Mouse (Mus musculus) heart, postnatal 36 days (tissue): ENCODE measurements around the gene Oaz1. TPM values are rescaled to one million over a fixed set of nuclear protein-coding genes. Genes with fewer than 3 reads are reported as not detected.
"Not testable (repeated sequence)": the region's sequence is repeated elsewhere in the genome, so short reads cannot be mapped to it uniquely, and the experiment has no call there.

Experiments
- DNase-seq, 2 experiments: peaks; one replicate each; pipeline ENCODE4 v3.0.0; 2021 to 2022
- intact Hi-C: fragments of 180-260 bp; cut with DNase I; formaldehyde crosslinking; loops from one replicate; pipeline ENCODE4 v1.15.1; 2025
- total RNA-seq, 2 experiments: library from RNA; stranded (reverse); gene quantifications; 2 replicates each; pipeline ENCODE4 v1.2.3; 2021

Gene Oaz1
- total RNA-seq, 2 experiments from 2014 or later, result 850 to 884 TPM

DNA sequence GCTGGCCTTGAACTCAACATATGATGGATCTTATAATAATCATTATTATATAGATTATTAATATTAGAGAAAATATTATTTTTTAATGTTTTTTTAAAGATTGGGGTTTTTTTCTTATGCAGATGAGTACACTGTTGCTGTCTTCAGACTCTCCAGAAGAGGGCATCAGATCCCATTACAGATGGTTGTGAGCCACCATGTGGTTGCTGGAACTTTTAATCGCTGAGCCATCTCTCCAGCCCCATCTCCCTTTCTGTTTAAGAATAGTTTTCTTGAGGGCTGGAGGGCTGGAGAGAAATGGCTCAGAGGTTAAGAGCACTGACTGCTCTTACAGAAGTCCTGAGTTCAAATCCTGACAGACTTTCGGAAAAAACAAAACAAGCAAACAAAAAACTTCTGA, 4.5 kb upstream of the Oaz1 start:
- no peak for DNase-seq
- intact Hi-C loops, result loop anchor here (1.0 kb wide), 2 partner anchors 53 to 58 kb away; no protein-coding TSS in a partner anchor

DNA sequence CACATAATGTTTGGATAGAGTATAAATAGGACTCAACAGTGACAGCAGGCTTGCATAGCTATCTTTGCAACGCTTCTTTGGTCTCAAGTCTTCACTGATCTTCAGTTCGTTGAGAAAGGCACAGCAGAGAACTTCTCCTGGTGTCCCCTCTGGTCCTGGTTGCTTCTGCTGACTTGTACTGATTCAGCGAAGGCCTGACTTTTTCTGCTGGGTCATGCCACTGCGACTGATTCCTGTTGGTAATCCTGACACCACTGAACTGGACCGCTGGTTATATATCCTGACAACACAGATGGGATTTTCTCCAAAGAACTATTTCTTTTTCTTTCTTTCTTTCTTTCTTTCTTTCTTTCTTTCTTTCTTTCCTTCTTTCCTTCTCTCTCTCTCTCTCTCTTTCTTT, 3.9 kb upstream of the Oaz1 start:
- no peak for DNase-seq
- intact Hi-C loops, result loop anchor here (1.0 kb wide), 2 partner anchors 53 to 58 kb away; no protein-coding TSS in a partner anchor

DNA sequence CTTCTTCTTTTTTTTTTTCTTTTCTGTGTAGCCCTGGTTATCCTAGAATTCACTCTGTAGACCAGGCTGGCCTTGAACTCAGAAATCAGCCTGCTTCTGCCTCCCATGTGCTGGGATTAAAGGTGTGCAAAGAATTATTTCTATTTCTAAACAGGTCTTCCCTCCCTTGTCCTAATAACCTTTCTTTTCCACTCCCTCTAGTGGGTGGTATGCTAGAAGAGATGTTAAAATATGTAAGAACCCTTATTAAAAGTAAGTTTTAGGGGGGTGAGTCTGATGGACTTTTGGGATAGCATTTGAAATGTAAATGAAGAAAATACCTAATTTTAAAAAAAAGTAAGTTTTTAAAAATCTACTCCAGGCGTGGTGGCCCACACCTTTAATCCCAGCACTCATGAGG, 3.1 kb upstream of the Oaz1 start:
- intact Hi-C loops, result no loop called here
- DNase-seq, result no peak

DNA sequence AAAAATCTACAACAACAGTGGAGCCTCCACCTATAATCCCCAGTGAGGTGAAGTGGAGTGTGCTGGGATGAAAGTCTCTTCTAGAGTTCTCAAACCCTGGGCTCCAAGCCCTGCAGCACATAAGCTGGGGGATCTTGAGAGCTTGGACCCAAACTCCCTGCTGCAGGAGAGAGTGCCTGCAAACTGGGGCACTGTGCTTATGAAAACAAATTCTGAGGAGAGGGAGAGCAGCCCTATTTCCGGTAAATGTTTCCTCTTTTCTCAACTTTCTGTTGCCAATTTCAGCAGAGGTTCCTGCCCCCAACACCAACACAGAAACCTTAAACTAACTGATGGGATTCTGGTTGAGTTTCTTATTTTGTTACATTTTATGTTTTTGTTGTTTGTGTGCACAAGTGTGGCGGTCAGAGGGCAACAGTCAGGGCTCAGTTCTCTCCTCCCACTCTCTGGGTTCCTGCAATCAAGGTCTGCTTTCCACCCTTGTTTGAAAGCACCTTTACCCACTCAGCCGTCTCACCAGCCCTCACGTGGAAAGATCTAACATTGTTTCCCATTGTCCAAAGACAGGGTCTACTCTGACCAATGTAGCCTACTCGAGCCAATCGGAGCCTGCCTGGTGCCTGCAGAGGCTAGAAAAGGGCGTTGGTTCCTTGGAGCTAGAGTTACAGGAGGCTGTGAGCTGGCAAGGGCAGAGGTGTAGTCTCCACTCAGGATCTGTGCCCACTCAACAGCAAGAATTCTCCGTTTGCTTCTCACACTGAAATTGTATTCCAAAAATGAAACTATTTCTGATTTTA, 2.4 kb upstream of the Oaz1 start:
- DNase-seq, result no peak
- intact Hi-C loops, result no loop called here

DNA sequence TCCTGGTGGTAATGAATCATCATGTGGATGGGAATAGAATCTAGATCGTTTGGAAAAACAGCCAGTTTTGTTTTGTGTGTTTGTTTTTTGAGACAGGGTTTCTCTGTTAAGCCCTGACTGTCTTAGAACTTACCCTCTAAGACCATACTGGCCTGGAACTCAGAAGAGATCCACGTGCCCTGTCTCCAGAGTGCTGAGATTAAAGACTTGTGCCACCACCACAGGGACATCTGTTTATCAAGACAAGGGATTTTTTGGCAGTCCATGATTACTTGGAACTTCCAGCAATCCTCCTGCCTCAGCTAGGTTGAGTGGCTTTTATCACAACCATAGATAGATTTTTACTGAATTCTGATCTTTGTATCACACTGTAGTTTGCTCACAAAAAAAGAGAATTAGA, 1.6 kb upstream of the Oaz1 start:
- no peak for DNase-seq
- intact Hi-C loops, result loop anchor here (5.0 kb wide), 1 partner anchor 172 kb away; no protein-coding TSS in a partner anchor

DNA sequence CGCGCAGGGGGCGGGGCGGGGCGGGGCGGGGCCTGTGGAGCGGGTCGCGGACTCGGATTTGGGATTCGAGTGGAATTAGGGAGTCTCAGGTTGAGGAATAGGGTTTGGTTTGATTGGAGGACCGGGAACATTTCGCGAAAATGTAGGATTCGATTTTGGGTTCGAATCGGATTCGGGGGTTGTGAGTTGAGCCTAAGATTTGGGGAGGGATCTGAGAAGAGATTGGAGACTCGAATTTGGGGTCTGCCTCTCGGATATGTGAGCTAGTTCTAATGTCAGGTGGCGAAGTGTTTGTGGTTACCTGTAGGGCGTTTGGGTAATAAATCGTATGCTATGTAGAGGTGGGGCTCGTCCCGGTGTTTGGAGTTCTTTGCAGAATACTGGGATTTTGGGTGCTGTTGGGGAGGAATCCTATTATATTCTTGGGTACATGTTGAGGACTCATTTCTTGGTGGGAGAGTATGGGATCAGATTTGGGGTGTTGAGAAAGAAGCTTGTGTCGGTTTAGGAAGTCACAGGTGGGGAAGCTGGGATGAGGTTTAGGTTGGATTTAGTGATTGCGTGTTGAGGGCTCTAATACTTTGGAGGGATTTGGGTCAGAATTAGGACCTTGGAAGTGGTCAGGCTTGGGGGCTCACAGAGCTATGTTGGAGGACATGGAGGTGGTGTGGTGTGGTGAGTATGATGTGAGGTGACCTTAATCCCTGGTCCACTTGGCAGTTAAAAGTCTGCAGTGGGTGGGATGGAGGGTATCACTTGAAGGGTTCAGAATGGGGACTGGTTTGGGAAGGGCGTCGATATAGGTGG, 810 bp downstream of the Oaz1 start:
- intact Hi-C loops, result loop anchor here (2.0 to 5.0 kb wide), 2 partner anchors 26 to 170 kb away; no protein-coding TSS in a partner anchor
- DNase-seq, result no peak

DNA sequence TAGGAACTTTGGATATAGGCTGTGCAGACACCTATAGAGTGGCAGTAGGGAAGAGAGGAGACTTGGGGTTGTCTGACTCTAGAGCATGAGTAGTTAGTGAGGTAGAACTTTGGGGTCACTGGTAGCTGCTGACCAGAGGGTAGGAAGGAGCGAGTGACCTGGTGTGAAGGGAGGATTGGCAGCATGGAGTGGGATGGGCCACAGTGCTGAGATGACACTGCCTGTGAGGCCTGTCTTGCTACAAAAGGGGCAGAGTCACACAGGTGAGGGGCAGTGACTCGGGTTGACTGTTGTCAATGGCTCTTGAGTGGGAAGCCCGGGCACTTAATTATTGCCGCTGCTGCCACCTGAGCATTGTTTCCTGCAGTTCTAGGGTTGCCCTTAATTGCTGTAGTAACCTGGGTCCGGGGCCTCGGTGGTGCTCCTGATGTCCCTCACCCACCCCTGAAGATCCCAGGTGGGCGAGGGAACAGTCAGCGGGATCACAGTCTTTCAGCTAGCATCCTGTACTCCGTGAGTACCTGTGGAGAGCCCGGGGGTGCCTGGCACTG, 1.5 kb downstream of the Oaz1 start:
- intact Hi-C loops, result loop anchor here (2.0 to 5.0 kb wide), 2 partner anchors 27 to 169 kb away; no protein-coding TSS in a partner anchor
- no peak for DNase-seq

DNA sequence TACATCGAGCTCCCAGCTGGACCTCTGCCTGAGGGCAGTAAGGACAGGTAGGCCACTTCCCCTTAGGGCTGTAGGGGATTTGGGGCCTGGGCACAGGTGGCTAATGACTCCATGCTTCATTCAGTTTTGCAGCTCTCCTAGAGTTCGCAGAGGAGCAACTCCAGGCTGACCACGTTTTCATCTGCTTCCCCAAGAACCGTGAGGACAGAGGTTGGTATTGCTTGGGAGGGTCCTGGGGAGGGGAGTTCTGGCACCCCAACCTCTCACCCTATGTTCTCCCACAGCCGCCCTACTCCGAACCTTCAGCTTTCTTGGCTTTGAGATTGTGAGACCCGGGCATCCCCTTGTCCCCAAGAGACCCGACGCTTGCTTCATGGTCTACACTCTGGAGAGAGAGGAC, 2.1 kb downstream of the Oaz1 start:
- not testable (repeated sequence) for DNase-seq
- intact Hi-C loops, result loop anchor here (5.0 kb wide), 1 partner anchor 169 kb away; no protein-coding TSS in a partner anchor

DNA sequence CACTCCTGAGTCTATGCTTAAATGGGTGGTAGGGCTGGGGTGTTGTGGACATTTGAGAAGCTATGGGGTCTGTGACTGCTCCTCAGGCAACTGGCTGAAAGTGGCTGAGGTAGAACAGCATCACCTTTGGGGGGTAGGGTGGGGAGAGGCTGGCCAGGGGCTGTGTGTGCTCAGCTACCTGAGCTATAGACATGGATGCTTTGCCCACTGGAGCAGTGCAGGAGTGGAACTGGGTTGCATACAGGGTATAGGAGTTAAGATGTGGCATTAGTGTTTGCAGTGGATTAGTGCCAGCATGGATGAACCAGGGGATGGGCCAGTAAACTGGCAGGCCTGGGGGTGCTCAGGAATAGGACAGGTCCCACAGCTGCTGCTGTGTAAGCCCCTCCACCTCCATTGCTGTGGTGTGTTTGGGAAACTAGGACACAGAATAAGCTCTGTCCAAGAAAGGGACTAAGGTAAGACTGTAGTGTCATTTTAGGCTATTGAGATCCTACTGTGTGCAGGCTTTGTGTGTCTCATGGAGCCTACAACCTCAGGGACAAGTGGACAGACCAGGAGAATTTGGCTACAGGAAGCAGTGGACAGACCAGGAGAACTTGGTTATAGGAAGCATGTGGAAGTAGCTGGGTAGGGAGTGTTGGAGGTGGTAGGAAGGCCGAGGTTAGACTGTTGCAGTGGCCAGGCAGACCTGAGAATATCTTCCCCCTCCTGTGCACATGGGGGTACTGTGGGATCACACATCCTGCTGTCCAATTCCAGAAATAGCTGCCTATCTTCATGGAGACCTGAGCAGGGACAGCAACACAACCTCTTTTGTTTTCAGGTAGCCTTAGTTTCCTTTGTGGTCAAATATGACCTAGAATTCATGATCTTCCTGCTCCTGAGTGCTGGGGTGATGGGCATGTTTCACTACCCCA, 3.2 kb downstream of the Oaz1 start:
- no peak for DNase-seq
- intact Hi-C loops, result loop anchor here (2.0 to 5.0 kb wide), 2 partner anchors 23 to 168 kb away; no protein-coding TSS in a partner anchor

DNA sequence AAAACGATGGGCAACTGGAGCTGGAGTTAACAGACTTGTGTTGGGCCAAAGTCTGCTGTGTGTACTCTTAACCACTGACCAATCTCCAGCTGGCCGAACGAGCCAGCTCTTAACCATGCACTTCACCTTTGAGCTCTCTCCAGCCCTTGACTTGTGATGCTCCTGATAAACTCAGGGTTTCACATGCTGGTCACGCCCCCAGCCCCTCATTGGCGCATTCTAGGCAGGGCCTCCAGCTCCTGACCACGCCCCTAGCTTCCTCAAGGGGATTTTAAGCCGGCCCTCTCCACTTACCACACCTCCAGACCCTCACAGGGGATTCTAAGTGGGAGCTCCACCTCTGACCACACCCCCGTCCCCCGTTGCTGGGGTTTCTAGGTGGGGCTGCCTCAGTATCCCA, 4.7 kb downstream of the Oaz1 start:
- intact Hi-C loops, result loop anchor here (2.0 kb wide), 1 partner anchor 22 kb away; no protein-coding TSS in a partner anchor
- DNase-seq, result peak in 1 of 2 experiments; percentile 29

DNA sequence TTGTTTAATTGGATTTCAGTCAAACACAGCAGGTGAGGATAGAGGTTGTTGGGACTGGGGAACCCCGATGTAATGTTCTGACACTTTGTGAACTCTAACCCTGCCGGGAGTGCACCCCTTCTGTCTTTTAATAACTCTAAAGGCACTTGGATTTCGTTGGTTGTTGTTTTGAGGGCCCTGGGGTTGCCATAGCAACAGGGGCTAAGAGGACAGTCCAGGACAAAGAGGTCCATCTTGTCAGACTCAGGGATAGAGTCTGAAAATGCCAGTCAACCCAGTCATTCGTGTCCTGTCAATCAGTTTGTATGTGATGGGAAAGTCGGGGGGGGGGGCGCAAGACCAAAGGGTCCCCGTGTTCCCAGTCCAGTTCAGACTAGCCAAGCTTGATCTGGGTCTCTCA, 6.4 kb downstream of the Oaz1 start:
- no peak for DNase-seq
- intact Hi-C loops, result no loop called here

DNA sequence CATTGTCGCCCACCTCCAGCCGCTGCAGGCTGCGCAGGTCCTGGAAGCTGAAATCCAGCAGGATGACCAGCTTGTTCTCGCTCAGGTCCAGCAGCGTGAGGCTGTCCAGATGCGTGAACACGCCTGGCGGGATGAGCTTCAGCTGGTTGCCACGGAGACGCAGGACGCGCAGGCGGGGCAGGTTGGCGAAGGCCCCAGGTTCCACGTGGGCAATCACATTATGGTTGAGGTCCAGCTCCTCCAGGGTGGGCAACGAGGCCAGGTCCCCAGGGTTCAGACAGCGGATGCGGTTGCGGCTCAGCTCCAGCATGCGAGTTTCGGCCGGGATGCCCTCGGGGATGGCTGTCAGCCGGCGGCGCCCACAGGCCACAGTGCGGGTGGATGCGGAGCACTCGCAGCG, 9.2 kb downstream of the Oaz1 start:
- intact Hi-C loops, result no loop called here
- no peak for DNase-seq

DNA sequence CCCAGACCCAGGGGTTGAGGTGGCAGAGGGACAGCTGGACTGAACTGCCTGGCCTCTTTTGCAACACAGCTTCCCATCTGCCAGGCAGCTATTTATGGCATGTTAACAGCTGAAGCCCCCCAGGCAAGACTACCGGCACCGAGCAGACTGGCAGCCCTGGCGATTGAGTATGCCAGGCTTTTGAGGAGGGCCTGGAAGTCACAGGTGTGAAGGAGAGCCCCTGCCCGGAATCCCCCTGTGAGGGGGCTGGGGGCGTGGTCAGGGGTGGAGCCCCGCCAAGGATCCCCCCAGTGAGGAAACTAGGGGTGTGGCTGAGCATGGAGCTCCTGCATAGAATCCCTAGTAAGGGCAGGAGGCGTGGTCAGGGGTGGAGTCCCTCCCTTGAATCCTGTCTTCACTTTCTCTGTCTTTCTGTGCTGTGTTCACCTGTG, 10.5 kb downstream of the Oaz1 start:
- no peak for DNase-seq
- intact Hi-C loops, result no loop called here

DNA sequence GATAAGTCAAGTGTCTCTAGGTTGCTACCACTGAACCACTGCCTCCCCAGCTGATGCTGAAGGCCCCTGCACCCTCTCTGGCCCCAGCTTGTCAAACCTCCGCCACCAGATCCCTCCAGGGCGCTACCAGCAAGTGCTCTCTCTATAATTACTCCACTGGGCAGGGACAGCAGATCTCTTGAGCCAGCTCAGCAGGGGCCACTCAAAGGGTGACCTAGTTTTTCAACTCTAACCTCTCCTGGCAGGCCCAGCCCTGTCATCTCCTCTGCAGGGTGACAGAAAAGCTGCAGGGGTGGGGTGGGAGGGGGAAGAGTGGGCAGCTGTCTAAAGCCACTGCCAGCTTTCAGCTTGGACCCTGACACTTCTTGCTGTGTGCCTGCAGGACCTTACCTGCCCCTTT, 11.4 kb downstream of the Oaz1 start:
- intact Hi-C loops, result no loop called here
- DNase-seq, result peak in 1 of 2 experiments; percentile 33

DNA sequence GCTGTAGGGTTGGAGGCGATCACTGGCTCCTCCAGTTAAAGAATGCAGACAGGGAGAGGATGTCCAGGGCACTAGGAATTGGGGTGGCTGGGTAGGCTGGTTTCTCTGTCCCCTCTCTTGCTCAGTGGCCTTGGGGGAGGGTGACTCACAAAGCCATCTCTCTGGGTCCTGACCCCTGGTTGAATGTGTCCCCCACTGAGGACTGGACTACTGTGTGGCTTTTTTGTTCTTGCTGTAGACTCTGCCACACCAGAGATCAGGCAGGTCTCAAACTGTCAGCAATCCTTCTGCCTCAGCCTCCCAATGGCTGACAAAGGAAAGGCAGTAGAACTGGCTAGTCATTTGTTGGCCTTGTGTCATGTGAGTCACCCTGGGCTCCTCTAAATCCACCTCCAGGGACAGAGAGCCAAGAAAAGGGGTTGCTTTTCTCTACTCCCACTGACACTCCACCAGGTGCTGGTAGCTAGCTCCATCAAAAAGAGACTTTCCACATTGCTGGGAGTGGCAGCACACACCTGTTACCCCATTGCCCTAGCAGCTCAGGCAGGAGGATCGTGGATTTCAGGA, 12.0 kb downstream of the Oaz1 start:
- intact Hi-C loops, result no loop called here
- no peak for DNase-seq

DNA sequence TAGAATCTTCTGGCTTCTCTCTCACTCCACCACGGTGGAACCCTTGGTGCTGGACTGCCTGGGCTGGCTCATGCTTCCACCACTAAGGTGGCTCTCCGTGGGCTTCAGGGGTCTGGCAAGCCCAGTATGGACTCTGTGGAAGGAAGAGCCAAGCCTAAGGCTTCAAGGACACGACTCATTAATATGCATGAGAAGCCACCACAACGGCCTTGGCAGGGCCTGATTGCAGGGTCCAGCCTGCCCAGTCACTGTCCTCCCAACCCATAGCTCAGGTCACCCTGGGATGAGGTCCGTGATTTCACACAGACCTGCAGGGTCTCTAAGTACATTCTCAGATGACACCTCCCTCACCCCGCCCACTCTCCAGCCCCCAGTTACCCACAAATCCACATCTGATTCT, 13.4 kb downstream of the Oaz1 start:
- DNase-seq, result no peak

DNA sequence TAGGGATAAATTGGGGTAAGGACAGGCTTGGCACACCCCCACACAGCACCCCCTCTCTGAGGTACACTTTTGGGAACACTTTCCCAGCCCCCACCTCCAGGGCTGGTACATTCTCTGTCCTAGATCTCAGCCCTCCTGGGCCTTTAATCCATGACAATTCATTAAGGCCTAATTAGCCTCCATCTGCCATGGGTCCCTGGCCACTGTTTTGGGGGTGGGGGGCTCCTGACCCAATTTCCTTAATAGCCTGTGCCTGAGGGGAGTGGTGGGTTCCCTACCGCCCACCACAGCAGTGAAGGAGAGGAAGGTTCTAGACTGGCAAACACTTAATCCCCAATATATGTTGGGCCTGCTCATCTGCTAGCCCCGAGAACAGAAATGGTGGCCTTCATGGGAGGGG, 15.2 kb downstream of the Oaz1 start:
- no peak for DNase-seq
- intact Hi-C loops, result no loop called here

More for the DNA sequence above, 13.4 kb downstream of the Oaz1 start:
- intact Hi-C loops, result no loop called here

DNA sequence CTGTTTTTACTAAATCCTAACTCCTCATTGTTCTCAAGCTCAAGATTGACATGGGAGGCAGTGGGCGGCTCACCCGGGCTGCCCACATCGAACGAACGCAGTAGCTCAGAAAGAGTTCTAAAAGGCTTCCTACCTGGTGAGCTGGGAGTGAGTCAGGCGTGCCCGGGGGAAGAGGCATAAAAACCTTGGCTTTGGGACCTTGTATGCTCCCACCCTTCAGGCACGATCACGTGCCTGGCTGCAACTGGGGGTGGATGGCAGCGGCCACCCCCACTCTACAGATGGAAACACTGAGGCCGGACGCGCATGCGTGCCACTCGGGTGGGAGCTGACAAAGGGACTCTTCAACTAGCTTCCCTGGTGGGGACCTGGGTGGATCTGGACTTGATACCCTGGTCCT, 15.9 kb downstream of the Oaz1 start:
- no peak for DNase-seq
- intact Hi-C loops, result no loop called here

DNA sequence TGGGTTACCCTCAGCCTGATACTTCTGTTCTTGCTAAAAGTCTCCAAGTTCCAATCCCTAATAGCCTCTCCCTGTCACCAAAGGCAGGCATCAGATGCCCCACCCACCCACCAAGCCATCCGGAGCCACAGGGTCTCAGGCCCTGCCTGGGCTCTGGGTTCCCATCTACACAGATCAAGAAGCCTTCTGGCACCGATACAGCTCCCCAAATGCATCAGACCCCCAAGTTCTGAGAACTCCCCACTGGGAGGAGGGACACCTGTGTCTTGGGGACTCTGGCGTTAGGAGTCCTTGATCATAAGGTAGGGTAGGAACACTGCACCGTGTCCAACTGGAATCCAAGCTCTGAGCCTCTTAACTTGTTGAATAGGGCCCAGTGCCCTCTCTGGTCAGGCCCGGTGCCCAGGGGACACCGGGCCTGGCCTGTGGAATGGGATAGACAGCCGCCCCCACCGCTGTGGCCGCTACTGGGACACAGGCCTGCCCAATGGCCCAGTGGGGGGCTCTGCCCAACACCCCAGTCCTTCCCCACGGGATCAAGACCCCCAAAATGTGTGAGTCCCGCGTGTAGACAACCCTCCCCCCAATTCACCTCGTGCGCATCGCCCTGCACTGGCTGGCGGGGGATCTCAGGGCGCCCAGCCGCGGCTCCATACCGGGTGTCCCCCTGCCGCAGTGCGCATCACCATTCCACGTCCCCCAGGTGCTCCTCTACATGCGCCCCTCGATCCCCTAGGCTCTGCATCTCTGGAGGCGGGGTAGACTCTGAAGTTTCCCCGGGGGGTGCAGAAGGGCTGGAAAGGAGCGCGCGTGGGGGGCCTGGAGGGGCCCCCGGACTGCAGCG, 16.9 kb downstream of the Oaz1 start:
- intact Hi-C loops, result no loop called here
- DNase-seq, result no peak
